Mouse (Mus musculus): ENCODE measurements around the gene Sec24c.
"Not testable (repeated sequence)": the region's sequence is repeated elsewhere in the genome, so short reads cannot be mapped to it uniquely, and the experiment has no call there.

The Sec24c gene

GRCm38 (mm10) chr14:20698515-20698914, 24.4 kb downstream of the Sec24c start:
- no peak for DNase-seq (ENCODE audit: low spot score)

GRCm38 (mm10) chr14:20700362-20700761, 26.3 kb downstream of the Sec24c start:
- no peak for DNase-seq (ENCODE audit: low spot score)

GRCm38 (mm10) chr14:20701554-20701953, 27.4 kb downstream of the Sec24c start:
- DNase-seq (ENCODE audit: low spot score) = no peak

- DNase-seq (ENCODE audit: low spot score) = no peak
Observed at GRCm38 (mm10) chr14:20702096-20702740, 28.1 kb downstream of the Sec24c start.

- DNase-seq (ENCODE audit: low spot score) = peak; percentile 95
Observed at GRCm38 (mm10) chr14:20702741-20703381, 28.8 kb downstream of the Sec24c start, which contains the start of gene Chchd1. Gene Chchd1, plus strand, starts transcription at chr14:20703006.

- DNase-seq (ENCODE audit: low spot score) = not testable (repeated sequence)
Observed at GRCm38 (mm10) chr14:20703461-20703860, 29.4 kb downstream of the Sec24c start.

- peak; percentile 89 for DNase-seq (ENCODE audit: low spot score)
Observed at GRCm38 (mm10) chr14:20707201-20708190, 33.4 kb downstream of the Sec24c start, which contains the start of gene Zswim8. Gene Zswim8, plus strand, starts transcription at chr14:20707552.

GRCm38 (mm10) chr14:20708239-20708638, 34.1 kb downstream of the Sec24c start:
- DNase-seq (ENCODE audit: low spot score) = no peak

- DNase-seq (ENCODE audit: low spot score) = peak; percentile 39
Observed at GRCm38 (mm10) chr14:20713832-20714231, 39.7 kb downstream of the Sec24c start.

GRCm38 (mm10) chr14:20718443-20718842, 44.3 kb downstream of the Sec24c start:
- no peak for DNase-seq (ENCODE audit: low spot score)

- no peak for DNase-seq (ENCODE audit: low spot score)
Observed at GRCm38 (mm10) chr14:20719767-20720166, 45.7 kb downstream of the Sec24c start.

- DNase-seq (ENCODE audit: low spot score) = no peak
Observed at GRCm38 (mm10) chr14:20721371-20721770, 47.3 kb downstream of the Sec24c start.

GRCm38 (mm10) chr14:20723006-20723405, 48.9 kb downstream of the Sec24c start:
- DNase-seq (ENCODE audit: low spot score) = peak; percentile 38

GRCm38 (mm10) chr14:20724043-20724442, 49.9 kb downstream of the Sec24c start:
- peak; percentile 82 for DNase-seq (ENCODE audit: low spot score)

GRCm38 (mm10) chr14:20725660-20726339, 51.7 kb downstream of the Sec24c start:
- DNase-seq (ENCODE audit: low spot score) = no peak

GRCm38 (mm10) chr14:20729871-20730270, 55.8 kb downstream of the Sec24c start:
- no peak for DNase-seq (ENCODE audit: low spot score)

- no peak for DNase-seq (ENCODE audit: low spot score)
Observed at GRCm38 (mm10) chr14:20730853-20731602, 56.9 kb downstream of the Sec24c start.

GRCm38 (mm10) chr14:20733041-20733951, 59.2 kb downstream of the Sec24c start:
- no peak for DNase-seq (ENCODE audit: low spot score)

- DNase-seq (ENCODE audit: low spot score) = peak; percentile 91
Observed at GRCm38 (mm10) chr14:20733952-20734774, 60.1 kb downstream of the Sec24c start, which contains the start of gene Ndst2. Gene Ndst2, minus strand, starts transcription at chr14:20734562.
